Mouse (Mus musculus): ENCODE results near the gene Gm3676. TPM values are rescaled to one million over a fixed set of nuclear protein-coding genes. Genes with fewer than 3 reads are reported as not detected.
"Not testable (repeated sequence)": the region's sequence is repeated elsewhere in the genome, so short reads cannot be mapped to it uniquely, and the experiment has no call there.

The Gm3676 gene
- not detected for total RNA-seq (2021)
- long read RNA-seq, experiment 1 = 0 reads
- long read RNA-seq, experiment 2 = 0 reads

GRCm38 (mm10) chr14:41646387-41646786 is at the start of gene Gm3676:
Gm3676 (minus strand) TSS chr14:41646487.
- not testable (repeated sequence) for DNase-seq (ENCODE audit: low spot score in 2 of 2)

- not testable (repeated sequence) for DNase-seq (ENCODE audit: low spot score in 2 of 2)
Observed at GRCm38 (mm10) chr14:41648176-41648575, 1.9 kb upstream of the Gm3676 start.

- not testable (repeated sequence) for DNase-seq (ENCODE audit: low spot score in 2 of 2)
Observed at GRCm38 (mm10) chr14:41630144-41630543, 16.1 kb downstream of the Gm3676 start.

GRCm38 (mm10) chr14:41624512-41624911 is 21.8 kb downstream of the Gm3676 start, which contains the start of gene Gm3072:
Gm3072 (minus strand) TSS chr14:41624612.
- not testable (repeated sequence) for DNase-seq (ENCODE audit: low spot score in 2 of 2)

- DNase-seq (ENCODE audit: low spot score in 2 of 2) = not testable (repeated sequence)
Observed at GRCm38 (mm10) chr14:41622535-41622934, 23.8 kb downstream of the Gm3676 start.

- DNase-seq (ENCODE audit: low spot score in 2 of 2) = not testable (repeated sequence)
Observed at GRCm38 (mm10) chr14:41610690-41611089, 35.6 kb downstream of the Gm3676 start.

GRCm38 (mm10) chr14:41600935-41601334 is 45.4 kb downstream of the Gm3676 start:
- not testable (repeated sequence) for DNase-seq (ENCODE audit: low spot score in 2 of 2)

Other genes with a start within 250 kb of the Gm3676 start
- not detected for gene Gm6482, start 238.2 kb downstream of the Gm3676 start, total RNA-seq (2021)
- gene Gm7954, start 193.0 kb downstream of the Gm3676 start, total RNA-seq (2021) = not detected
- gene Gm3486, start 157.0 kb downstream of the Gm3676 start, total RNA-seq (2021) = not detected
- gene Gm7970, start 90.9 kb downstream of the Gm3676 start, total RNA-seq (2021) = not detected
- not detected for gene 1700049E17Rik2, start 73.3 kb downstream of the Gm3676 start, total RNA-seq (2021)
- gene Gm3072, start 21.9 kb downstream of the Gm3676 start, total RNA-seq (2021) = not detected
- not detected for gene Gm8068, start 55.4 kb upstream of the Gm3676 start, total RNA-seq (2021)
- not detected for gene Gm7929, start 104.1 kb upstream of the Gm3676 start, total RNA-seq (2021)
- gene Gm47189, start 126.0 kb upstream of the Gm3676 start, total RNA-seq (2021) = not detected

Measured in adrenal gland, postnatal 4 days (tissue).